Mouse (Mus musculus) neural tube, embryonic 15.5 days (tissue): ENCODE results near the gene Zc2hc1b. TPM values are rescaled to one million over a fixed set of nuclear protein-coding genes. Genes with fewer than 3 reads are reported as not detected.

Experiments
- ATAC-seq: fragments of 200-750 bp; cut with Nextera tagmentation; 2 replicates; pipeline ENCODE4 v1.8.0; 2017; ENCODE audit warnings: mild to moderate bottlenecking, moderate TSS enrichment, moderate library complexity; ENCODE audit not compliant: low FRiP score
- H3K27ac ChIP-seq: fragments of 300-500 bp; sonication (generic); replicated peaks from 2 replicates; pipeline ENCODE4 v1.5.1; 2015; ENCODE audit warnings: mild to moderate bottlenecking, inconsistent platforms
- H3K27me3 ChIP-seq: fragments of 300-500 bp; sonication (generic); replicated peaks from 2 replicates; pipeline ENCODE4 v1.6.1; 2015; ENCODE audit warnings: inconsistent platforms
- H3K36me3 ChIP-seq: fragments of 300-500 bp; sonication (generic); 2 replicates; pipeline ENCODE4 v1.6.1; 2015; ENCODE audit warnings: inconsistent platforms
- H3K4me1 ChIP-seq: fragments of 300-500 bp; sonication (generic); 2 replicates; pipeline ENCODE4 v1.6.1; 2015; ENCODE audit warnings: inconsistent platforms
- H3K4me2 ChIP-seq: fragments of 300-500 bp; sonication (generic); 2 replicates; pipeline ENCODE4 v1.6.1; 2015; ENCODE audit warnings: inconsistent platforms, mild to moderate bottlenecking, moderate library complexity
- H3K4me3 ChIP-seq: fragments of 300-500 bp; sonication (generic); replicated peaks from 2 replicates; pipeline ENCODE4 v1.5.1; 2015; ENCODE audit warnings: mild to moderate bottlenecking, inconsistent platforms
- H3K9ac ChIP-seq: fragments of 300-500 bp; sonication (generic); replicated peaks from 2 replicates; pipeline ENCODE4 v1.6.1; 2015; ENCODE audit warnings: mild to moderate bottlenecking, inconsistent platforms
- H3K9me3 ChIP-seq: fragments of 300-500 bp; sonication (generic); replicated peaks from 2 replicates; pipeline ENCODE4 v1.6.1; 2016; ENCODE audit warnings: inconsistent platforms
- WGBS: fragments of 180-500 bp; shearing (Covaris S2); methylation state at CpG from one replicate; pipeline ENCODE4 v1.1.7; 2015; ENCODE audit warnings: mixed read lengths; 5-methylcytosine and 5-hydroxymethylcytosine counted together
- polyA plus RNA-seq: library from polyadenylated mRNA; unstranded; fragments of >200 nt; fragmentation: Nextera tagmentation; extraction: Ambion mirVana; gene quantifications from 2 replicates; pipeline ENCODE4 v1.2.1, GENCODE M21; 2015

The Zc2hc1b gene
- polyA plus RNA-seq, 1 experiment from 2014 or later, result not detected

GRCm38 (mm10) chr10:13108847-13109246, 69.0 kb downstream of the Zc2hc1b start:
- H3K9me3 ChIP-seq, result no peaks in the 10 kb centered on the region
- H3K9ac ChIP-seq, result no peak overlapping the region
- no peak overlapping the region for H3K27ac ChIP-seq
- H3K4me2 ChIP-seq, result no peak overlapping the region
- no peak for ATAC-seq
- H3K27me3 ChIP-seq, result no peaks in the 10 kb centered on the region
- H3K36me3 ChIP-seq, result no peaks in the 10 kb centered on the region
- no peak overlapping the region for H3K4me3 ChIP-seq
- 18% methylated on average over 4 of the region's 4 CpGs for WGBS
- peaks cover 11% of the 10 kb centered on the region for H3K4me1 ChIP-seq

GRCm38 (mm10) chr10:13108021-13108548, 69.7 kb downstream of the Zc2hc1b start:
- Histone ChIP-seq H3K27ac (no peak overlapping the region), H3K27me3 (no peaks in the 10 kb centered on the region), H3K9ac (no peak overlapping the region), H3K4me2 (no peak overlapping the region), H3K36me3 (no peaks in the 10 kb centered on the region), H3K4me3 (no peak overlapping the region), H3K9me3 (no peaks in the 10 kb centered on the region), H3K4me1 (peaks cover 11% of the 10 kb centered on the region)
- 14% methylated on average over 7 of the region's 7 CpGs for WGBS
- ATAC-seq, result peak; percentile 40; the same call in 1 of the 2 replicates

- Histone ChIP-seq H3K27me3 (no peaks in the 10 kb centered on the region), H3K4me1 (peaks cover 11% of the 10 kb centered on the region), H3K4me2 (no peak overlapping the region), H3K4me3 (no peak overlapping the region), H3K9me3 (no peaks in the 10 kb centered on the region), H3K9ac (no peak overlapping the region), H3K36me3 (no peaks in the 10 kb centered on the region), H3K27ac (no peak overlapping the region)
- ATAC-seq, result no peak
- 42% methylated on average over 9 of the region's 9 CpGs for WGBS
Observed at GRCm38 (mm10) chr10:13106909-13107624, 70.8 kb downstream of the Zc2hc1b start.

- H3K27ac ChIP-seq, result no peak overlapping the region
- no peaks in the 10 kb centered on the region for H3K27me3 ChIP-seq
- H3K4me3 ChIP-seq, result no peak overlapping the region
- no peak for ATAC-seq
- H3K9ac ChIP-seq, result no peak overlapping the region
- no peaks in the 10 kb centered on the region for H3K36me3 ChIP-seq
- H3K9me3 ChIP-seq, result no peaks in the 10 kb centered on the region
- 77% methylated on average over 4 of the region's 4 CpGs for WGBS
- H3K4me1 ChIP-seq, result peaks cover 8% of the 10 kb centered on the region
- H3K4me2 ChIP-seq, result no peak overlapping the region
Observed at GRCm38 (mm10) chr10:13103838-13104237, 74.0 kb downstream of the Zc2hc1b start.

- no peaks in the 10 kb centered on the region for H3K36me3 ChIP-seq
- H3K27me3 ChIP-seq, result no peaks in the 10 kb centered on the region
- no peaks in the 10 kb centered on the region for H3K4me1 ChIP-seq
- 73% methylated on average over 4 of the region's 4 CpGs for WGBS
- H3K4me2 ChIP-seq, result no peak overlapping the region
- H3K27ac ChIP-seq, result no peak overlapping the region
- no peaks in the 10 kb centered on the region for H3K9me3 ChIP-seq
- no peak overlapping the region for H3K4me3 ChIP-seq
- no peak for ATAC-seq
- no peak overlapping the region for H3K9ac ChIP-seq
Observed at GRCm38 (mm10) chr10:13102360-13102759, 75.5 kb downstream of the Zc2hc1b start.

- ATAC-seq, result no peak
Observed at GRCm38 (mm10) chr10:13100061-13100648, 77.7 kb downstream of the Zc2hc1b start.

More at GRCm38 (mm10) chr10:13100061-13100648, 77.7 kb downstream of the Zc2hc1b start:
- Histone ChIP-seq H3K36me3 (no peaks in the 10 kb centered on the region), H3K4me1 (no peaks in the 10 kb centered on the region), H3K27ac (no peak overlapping the region), H3K4me3 (no peak overlapping the region), H3K27me3 (no peaks in the 10 kb centered on the region), H3K4me2 (no peak overlapping the region), H3K9ac (no peak overlapping the region), H3K9me3 (no peaks in the 10 kb centered on the region)
- WGBS, result 79% methylated on average over 6 of the region's 6 CpGs

Other genes starting within 250 kb of the Zc2hc1b start
- gene Stx11, start 213.7 kb downstream of the Zc2hc1b start, polyA plus RNA-seq, result 3.1 and 8.8 TPM in 2 replicates
- 24.2 and 26.0 TPM in 2 replicates for gene Sf3b5, start 172.7 kb downstream of the Zc2hc1b start, polyA plus RNA-seq
- 26.2 and 48.7 TPM in 2 replicates for gene Plagl1, start 117.5 kb downstream of the Zc2hc1b start, polyA plus RNA-seq
- 32.5 and 42.3 TPM in 2 replicates for gene Ltv1, start 15.1 kb upstream of the Zc2hc1b start, polyA plus RNA-seq